Mouse (Mus musculus) urinary bladder, adult 18-20 months (tissue): ENCODE measurements around the gene Dclk2.

Source experiments
- DNase-seq, 2 experiments: peaks; one replicate each; pipeline ENCODE4 v3.0.0; 2022; ENCODE audit warnings: low spot score in 2 of 2, mixed read lengths in 2 of 2

Gene Dclk2

DNA sequence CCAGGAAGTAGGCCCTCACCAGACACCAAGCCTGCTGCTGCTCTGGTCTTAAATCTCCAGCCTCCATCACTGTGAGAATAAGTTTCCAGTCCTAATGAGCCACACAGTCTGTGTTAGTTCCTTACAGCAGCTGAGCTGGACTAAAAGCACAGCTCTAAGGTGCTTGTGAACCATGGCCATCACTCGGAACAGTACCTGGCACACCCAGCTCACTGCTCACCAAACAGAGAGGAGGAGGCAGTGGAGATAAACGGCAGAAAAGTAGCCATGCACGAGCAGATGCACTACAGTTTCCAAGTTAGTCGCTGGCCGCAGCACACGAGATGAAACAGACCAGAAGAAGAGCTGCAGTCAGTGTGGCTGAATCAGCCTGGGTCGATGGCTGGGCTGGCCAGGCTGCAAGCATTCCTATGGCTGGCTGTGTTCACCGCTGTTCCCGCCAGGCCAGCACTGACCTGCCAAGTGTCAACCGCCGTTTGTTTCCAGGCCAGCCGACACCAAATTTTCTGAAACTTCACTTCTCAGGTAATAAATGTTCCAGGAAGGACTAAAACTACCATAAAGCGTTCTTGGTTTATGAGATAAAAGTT is 122.7 kb downstream of the Dclk2 start:
- DNase-seq = no peak

DNA sequence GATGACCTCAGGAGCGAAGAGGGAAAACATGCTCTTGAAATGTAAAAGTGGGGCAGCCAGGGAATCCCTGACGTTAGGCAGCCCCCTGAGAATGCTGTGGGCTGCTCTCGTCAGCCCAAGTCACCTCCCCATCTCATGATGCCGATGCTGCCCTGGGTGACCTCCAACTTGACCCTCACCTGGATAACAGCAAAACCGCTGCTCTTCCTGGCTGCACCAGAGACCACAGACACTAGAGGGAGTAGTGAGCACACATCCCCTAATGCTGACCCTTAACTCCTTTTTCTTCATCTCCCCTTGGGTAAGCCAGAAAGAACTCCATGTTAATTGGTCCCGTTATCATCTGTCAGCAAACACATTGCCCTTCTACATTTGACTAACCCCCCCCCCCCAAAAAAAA is 123.9 kb downstream of the Dclk2 start:
- no peak for DNase-seq

DNA sequence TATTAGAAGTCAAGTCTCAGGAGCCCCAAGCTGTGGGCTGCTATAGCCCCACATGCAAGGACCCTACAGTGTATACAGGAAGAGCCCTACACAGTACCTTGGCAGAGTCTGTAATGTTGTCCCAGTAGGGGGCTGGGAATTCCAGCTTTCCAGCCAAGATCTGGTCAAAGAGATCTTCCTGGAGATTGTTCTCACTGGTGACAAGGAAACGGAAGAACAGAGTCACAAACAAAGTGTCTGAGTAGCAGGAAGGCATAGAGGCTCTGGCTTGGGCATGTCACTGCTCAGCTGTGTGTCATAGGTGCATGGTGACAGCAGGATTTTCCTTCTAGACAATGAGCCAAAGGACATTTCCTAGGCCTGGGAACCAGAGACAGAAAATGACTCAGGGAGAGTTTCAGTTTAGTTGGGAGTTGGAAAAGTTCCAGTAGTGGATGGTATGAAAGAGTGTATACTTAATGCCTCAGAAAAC is 126.9 kb downstream of the Dclk2 start:
- DNase-seq = no peak

GRCm38 (mm10) chr3:86793264-86793663 is 127.4 kb downstream of the Dclk2 start:
- no peak for DNase-seq

DNA sequence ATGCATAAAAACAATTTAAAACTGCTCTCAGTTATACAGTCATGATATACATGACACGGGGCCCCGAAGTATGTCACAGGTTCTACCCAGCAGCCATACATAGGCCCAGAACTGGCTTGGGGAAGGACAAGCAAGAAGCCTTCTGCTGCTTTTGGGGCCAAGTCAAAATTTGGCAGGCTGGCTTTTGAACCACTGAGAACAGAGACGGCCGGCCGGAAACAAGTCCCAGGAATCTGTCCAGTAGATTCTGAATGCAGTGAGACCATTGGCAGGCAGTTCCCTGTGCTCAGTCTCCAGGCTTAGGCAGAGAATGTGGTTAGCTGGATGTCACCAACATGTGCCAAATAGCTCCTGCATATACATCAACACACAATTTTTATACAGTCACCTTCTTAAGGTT is 130.9 kb downstream of the Dclk2 start:
- DNase-seq = no peak

- DNase-seq = no peak
Observed at GRCm38 (mm10) chr3:86788711-86789110, 131.9 kb downstream of the Dclk2 start.

- DNase-seq = no peak
Observed at GRCm38 (mm10) chr3:86787423-86788123, 133.1 kb downstream of the Dclk2 start.

DNA sequence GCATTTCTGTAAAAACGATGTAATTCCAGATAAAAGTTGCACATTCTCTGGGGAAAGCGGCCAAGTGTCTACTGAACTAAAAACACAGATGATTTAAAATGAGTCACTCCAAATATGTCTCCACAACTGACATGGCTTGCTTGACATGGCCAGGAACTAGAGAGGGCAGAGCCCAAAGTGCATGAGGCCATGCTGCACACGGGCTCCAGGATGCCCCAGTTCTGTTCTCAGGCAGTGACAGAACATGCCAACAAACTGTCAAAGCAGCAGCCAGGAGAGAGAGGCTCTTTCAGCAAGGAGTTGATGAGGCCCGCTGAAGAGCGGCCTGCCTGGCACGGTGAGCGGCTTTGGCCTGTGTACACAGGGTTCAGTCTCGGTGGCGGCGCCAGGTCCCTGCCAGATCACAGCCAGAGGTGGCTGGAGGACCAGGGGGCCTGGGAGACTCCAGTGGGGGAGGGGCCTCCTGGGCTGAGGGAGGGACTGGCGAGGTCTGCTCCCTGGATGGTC is 133.8 kb downstream of the Dclk2 start:
- DNase-seq = no peak

DNA sequence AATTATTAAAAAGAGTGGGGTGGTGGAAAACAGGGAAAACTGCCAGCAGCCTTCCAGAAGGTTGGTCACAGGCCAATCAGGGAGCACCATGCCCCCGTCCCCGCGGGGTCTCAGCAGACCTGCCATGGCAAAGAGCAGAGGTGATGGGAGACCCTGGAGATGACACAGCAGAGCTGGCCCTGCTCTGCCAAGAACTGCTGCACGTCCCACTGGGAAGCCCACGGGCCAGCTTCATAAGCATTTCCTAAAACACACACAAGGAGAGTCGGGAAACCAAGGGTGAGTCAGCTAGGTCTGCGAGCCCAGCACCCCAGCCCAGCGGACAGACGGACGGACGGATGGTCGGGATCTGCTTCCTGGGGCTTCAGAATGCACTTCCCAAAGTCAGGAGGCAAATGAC is 134.4 kb downstream of the Dclk2 start:
- no peak for DNase-seq

- DNase-seq = no peak
Observed at GRCm38 (mm10) chr3:86784930-86785329, 135.7 kb downstream of the Dclk2 start.

- no peak for DNase-seq
Observed at GRCm38 (mm10) chr3:86784051-86784450, 136.6 kb downstream of the Dclk2 start.

GRCm38 (mm10) chr3:86779704-86780103 is 140.9 kb downstream of the Dclk2 start:
- no peak for DNase-seq

DNA sequence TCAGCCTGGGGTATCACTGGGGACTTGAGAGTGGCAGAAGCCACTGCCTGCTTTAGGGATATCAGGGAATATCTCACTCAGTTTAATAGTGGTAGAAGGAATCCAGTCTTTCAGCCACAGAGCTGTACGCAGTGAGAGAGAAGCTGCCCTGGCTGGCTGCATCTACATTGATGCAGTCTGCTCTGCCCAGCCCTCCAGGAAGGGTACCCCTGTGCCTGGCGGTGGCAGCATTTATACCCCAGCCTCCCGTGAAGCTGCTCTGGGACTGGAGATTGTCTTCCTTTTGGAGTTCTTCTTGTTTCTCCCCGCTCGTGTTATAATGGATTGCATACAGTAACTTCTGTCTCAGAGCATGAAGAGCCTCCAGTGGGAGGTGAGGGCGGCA is 145.2 kb downstream of the Dclk2 start:
- DNase-seq = no peak

- DNase-seq = no peak
Observed at GRCm38 (mm10) chr3:86774566-86775443, 145.8 kb downstream of the Dclk2 start.

GRCm38 (mm10) chr3:86768969-86769368 is 151.7 kb downstream of the Dclk2 start:
- DNase-seq = no peak

DNA sequence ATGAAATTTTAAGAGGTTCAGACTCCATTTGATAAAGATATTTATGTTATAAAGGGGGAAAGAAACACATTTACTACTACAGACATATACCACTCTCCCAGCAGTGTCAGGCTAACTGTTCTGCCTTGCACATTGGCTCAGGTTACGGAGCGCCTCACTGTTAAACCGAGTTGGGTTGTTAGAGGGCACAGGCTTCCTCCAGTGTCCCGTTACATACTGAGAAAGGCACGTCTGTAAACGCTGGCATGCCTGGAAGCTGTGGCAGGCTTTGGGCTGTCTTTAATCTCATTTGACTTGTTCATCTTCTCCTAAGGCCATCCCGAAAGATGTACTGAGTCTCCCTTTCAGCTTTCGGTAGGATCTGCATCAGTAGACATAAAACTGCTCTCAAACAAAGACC is 152.1 kb downstream of the Dclk2 start:
- DNase-seq = no peak

DNA sequence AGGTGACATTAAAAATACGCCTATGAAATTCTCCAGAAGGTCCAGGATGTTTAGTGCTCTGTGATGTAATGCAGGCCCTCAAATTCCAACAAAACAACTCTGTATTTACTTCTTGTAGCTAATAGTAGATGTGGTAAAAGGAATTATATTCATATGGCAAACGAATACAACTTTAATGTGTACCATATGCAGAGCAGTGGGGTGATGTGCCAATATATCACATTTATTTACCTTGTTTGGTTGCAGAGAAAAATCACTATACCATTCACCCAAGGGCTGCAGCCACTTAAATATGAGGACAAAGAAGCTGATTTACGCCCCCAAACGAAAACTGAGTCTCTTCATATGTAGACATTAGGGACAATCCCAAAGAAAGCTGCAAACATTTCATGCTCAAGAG is 158.2 kb downstream of the Dclk2 start:
- no peak for DNase-seq

DNA sequence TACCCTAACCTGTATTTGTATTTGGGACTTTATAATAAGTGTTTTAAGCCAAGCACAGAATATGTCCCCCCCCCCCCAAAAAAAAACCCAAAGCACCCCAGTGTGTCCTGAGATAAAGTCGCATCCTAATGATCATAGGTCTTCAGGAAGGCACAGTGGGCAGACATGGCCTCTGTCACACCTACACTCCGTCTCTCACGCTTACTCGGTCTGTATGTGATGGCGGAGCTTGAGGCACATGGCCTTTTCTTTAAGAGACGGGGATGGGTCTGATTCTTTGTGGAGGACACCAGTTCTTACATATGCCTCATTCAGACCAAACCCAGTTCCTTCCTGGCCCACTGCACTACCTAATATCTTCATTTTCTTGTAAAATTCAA is 158.6 kb downstream of the Dclk2 start:
- no peak for DNase-seq

DNA sequence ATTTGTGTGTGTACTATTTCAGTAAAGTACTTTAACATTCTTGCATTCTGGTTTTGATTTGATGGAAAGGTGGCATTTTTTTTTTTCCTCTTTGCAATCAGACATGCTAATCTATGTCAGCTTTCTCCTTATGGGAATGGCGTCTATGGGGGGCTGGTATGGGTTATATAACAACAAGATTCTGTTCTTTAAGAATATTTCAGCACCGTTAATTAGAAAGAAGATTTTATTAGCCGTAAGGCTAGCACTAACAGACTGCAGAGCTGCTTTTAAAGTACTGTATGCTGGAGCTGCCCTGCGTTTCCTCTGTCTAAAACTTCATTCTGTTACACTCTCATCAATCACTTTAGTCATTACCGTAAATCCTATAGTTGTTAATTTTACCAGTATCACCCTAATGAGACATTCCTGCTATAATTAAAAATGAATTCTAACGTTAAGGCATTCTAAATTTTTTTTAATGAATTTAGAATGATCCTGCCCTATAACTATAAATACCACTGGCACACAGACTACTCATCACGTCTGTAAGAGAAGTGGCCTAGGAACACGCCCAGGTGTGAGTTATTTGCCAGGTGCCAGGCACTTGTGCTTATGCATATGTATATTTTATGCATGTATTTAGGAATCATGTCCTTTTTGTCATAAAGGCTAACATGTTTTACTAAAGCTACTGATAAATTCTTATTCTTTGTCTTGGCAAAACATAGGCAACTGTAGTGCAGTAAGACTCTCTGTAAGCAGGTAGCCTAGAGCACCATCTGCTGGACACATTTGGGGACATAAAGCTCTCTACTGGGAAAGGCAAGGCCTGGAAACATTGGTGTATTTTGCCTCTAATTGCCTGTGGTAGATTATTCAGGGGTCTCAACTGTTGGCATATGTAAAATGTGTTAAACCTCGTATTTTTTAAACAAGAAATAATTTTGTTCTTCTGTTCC is 159.3 kb downstream of the Dclk2 start:
- DNase-seq = peak; percentile 19 to 23

DNA sequence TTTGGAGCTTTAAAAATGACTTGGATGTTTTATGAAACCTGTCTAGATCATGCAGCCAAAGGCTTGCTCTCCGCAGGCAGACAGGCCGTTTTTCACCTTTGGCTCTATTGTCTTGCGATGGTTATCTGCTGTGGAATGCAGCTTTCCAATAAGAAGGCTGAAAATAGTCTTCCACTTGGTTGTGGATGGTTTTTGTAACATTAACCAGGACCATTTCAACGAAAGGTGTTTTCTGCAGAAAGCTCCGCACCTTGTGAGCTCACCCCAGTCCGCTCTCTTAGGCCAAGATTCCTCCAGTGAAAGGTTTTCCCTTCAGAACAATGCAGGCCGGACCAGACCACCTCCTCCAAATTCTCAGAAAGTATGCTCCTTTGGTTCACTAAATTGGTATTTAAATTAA is 160.2 kb downstream of the Dclk2 start:
- DNase-seq = no peak

DNA sequence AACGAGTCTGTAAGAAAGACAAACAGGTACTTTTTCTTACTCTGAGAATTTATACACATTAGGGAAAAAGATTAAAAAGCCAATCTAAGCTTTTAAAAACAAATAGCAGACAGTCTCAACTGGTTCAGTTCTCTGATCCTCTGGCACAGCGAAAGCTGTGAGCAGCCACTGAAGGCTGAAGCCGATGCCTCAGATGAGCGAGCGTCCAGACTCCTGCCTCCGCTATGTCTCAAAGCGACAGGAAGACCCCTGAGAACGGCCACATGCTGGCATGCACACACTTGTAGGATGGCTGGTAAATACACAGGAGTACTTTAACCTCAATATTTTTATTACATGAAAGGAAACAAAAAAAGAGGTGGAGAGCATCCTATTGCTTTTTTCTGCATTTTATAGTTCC is 160.8 kb downstream of the Dclk2 start:
- no peak for DNase-seq
